Mouse (Mus musculus): ENCODE data around the gene Adarb1.

Gene Adarb1

GRCm38 (mm10) chr10:77269129-77269528 is 148.9 kb downstream of the Adarb1 start:
- no peak for DNase-seq (ENCODE audit: low read depth in 2 of 2, low spot score in 2 of 2)

- no peak for DNase-seq (ENCODE audit: low read depth in 2 of 2, low spot score in 2 of 2)
Measured at GRCm38 (mm10) chr10:77267027-77267426, 151.0 kb downstream of the Adarb1 start.

- DNase-seq (ENCODE audit: low read depth in 2 of 2, low spot score in 2 of 2) = no peak
Measured at GRCm38 (mm10) chr10:77266281-77266680, 151.8 kb downstream of the Adarb1 start.

GRCm38 (mm10) chr10:77260166-77260875 is 157.7 kb downstream of the Adarb1 start:
- no peak for DNase-seq (ENCODE audit: low read depth in 2 of 2, low spot score in 2 of 2)

DNA sequence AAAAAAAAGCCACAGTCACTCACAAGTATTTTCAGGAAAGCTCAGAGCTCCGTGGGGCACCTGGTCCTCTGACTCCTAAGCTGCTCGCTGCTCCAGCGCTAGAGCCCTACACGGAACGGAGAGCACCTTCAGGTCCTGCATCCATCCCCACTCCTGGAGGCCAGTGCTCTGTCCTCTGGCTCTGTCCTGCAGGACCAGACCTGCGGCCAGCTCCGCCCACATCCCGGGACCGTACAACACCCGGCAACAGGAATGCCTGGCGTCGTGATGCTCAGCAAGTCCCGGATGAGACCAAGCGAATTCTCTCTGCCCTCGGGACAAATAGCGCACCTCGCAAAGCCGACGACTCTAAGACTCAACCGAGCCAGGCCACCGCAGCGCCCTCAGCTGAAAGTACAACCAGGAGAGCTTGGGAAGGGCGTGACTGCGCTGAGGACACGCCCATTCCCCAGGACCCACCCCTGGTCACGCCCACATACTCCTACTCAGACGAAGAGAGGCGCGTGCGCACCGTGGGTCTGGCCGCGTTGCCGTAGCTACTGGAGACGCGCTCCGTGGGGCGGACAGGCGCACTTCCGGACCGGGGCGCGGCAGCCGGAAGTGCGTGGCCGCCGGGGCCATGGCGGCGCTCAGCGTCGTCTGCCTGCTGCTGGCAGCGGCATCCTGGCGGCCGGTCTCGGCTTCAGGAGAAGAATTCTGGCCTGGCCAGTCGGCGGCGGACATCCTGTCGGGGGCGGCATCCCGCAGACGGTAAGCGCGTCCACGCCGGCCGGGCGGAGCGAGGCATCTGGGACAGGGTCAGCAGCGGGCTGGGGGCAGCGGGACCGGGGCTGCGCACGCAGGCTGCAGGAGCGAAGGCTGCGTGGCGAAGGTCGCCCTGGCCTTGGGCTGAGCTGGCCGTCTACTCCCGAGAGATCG is 159.1 kb downstream of the Adarb1 start, which contains the start of gene Pofut2:
Pofut2 (plus strand) TSS at position 515 of the 918 bp plus-strand sequence.
- DNase-seq (ENCODE audit: low read depth in 2 of 2, low spot score in 2 of 2) = peak; percentile 93

DNA sequence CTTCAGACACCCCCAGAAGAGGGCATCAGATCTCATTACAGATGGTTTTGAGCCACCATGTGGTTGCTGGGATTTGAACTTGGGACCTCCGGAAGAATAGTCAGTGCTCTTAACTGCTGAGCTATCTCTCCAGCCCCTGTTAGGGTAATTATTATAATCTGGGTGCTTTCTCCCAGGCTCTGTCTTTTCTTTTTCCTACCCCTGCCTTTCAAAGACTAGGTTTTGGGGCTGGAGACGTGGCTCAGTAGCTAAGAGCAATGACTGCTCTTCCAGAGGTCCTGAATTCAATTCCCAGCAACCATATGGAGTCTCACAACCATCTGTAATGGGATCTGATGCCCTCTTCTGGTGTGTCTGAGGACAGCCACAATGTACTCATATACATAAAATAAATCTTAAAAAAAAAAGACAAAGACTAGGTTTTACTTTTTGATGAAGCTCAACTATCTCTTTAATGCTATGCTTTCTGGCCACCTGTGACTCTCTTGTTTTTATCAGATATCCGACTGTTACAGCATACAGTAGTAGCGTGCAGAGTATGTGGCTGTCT is 160.0 kb downstream of the Adarb1 start:
- DNase-seq (ENCODE audit: low read depth in 2 of 2, low spot score in 2 of 2) = no peak

DNA sequence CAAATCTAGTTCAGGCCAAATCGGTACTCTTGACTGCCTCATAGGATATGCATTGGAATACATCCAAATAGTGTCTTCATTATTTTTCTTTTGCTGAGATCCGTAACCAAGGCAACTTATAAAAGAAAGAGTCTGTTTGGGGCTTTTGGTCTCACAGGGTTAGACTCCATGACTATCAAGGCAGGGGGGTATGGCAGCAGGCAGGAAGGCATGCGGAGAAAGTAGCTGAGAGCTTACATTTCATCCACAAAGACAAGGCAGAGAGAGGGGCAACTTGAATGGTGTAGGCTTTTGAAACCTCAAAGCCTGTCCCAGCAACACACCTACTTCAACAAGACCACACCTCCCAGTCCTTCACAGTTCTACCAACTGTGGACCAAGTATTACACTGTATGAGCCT is 162.4 kb downstream of the Adarb1 start:
- DNase-seq (ENCODE audit: low read depth in 2 of 2, low spot score in 2 of 2) = no peak

DNA sequence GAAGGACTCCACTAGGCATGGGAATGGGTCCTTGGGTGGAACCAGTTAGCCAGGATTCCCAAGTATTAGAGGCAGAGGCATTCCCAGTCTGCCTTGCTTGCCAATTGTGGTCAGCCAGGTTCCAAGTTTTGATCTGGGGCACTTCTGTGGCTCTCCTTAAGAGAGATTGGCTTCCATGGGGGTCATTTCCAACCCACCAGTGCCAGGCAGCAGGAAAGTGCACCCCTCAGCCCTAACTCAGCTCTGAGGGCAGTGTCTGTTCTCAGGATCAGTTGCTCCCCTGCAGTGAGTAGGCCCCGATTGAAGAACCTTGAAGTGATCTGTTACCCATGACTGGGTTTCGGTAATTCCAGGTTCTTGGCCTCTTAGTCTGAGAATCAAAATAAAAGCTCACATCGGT is 162.8 kb downstream of the Adarb1 start:
- DNase-seq (ENCODE audit: low read depth in 2 of 2, low spot score in 2 of 2) = no peak

- peak; percentile 52 to 62 for DNase-seq (ENCODE audit: low read depth in 2 of 2, low spot score in 2 of 2)
Measured at GRCm38 (mm10) chr10:77252790-77253189, 165.3 kb downstream of the Adarb1 start.

DNA sequence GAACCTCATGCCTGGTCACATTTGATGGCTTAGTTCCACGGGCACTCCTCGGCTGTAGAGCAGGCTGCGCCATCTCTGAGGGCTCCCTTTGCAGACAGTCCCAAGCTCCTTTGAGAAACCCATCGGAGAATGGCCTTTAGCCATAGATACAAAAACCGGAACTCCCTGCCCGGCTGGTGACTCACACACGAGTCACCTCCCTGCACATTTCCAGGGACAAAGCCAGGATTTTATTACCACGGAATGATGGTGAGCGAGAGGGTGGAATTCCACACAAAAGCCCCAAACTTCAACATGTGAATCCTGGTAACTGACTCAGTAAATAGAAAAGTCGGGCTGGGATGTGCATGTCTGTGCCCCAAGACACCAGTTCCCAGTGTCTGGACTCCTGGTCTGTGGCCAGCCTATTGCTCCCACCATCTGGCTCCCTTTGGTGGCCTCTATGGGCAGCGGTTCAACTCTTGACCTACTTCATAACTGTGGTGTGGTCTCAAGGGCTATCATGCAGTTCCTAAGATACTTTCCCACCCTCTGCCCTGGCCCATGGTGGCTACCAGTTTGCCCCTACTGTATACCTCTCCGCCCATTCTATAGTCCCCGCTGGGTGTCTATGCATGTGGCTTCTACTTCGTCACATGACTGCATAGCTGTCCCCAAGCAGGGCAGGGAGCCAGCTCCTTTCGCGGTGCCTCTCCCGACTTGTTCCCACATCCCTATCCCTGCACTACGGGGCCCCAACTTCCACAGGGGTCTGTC is 166.1 kb downstream of the Adarb1 start:
- no peak for DNase-seq (ENCODE audit: low read depth in 2 of 2, low spot score in 2 of 2)

DNA sequence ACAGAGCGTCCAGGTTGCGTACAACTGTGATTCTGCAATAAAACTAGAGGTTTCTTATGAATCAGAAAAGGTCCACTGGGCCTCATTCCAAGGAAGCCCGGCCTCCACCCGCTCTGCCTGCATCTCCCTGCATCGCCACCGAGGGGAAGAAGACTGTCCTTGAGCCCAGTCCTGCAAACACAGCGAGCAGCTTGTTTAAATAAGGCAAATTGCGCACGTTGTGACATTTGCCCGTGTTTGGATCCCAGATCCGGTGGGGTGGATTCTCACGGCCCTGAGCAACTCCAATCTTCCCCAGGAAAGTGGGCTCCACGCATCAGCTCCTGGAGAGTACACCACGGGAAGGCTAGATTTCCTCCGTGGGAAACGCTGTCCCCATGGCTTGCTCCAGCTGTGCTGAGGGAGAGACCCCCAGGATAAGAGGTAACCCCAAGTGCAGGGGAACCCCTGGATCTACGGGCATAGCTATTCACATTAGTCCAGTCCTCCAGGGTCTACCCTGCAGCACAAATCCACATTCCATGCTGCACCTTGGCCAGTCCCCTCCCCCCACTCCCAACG is 166.8 kb downstream of the Adarb1 start:
- no peak for DNase-seq (ENCODE audit: low read depth in 2 of 2, low spot score in 2 of 2)

DNA sequence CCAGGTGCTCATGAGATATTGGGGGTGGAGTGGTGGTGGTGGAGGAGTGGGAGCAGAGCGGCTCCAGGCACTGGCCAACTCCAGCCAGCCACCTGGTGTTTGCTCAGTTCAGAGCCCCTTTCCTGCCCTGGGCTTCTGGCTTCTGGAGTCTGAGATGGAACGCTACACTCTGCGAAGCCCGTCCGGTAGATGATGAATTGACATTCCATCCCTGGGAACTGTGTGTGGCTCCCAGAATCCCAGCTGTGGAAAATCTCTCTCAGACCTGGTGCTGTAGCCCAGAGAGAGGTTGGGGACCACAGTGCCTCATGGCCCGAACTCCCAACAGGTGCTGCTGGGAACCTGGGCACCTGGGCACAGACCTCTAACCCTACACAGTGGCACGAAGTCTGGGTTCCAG is 170.4 kb downstream of the Adarb1 start:
- DNase-seq (ENCODE audit: low read depth in 2 of 2, low spot score in 2 of 2) = no peak

- DNase-seq (ENCODE audit: low read depth in 2 of 2, low spot score in 2 of 2) = no peak
Measured at GRCm38 (mm10) chr10:77247048-77247447, 171.0 kb downstream of the Adarb1 start.

DNA sequence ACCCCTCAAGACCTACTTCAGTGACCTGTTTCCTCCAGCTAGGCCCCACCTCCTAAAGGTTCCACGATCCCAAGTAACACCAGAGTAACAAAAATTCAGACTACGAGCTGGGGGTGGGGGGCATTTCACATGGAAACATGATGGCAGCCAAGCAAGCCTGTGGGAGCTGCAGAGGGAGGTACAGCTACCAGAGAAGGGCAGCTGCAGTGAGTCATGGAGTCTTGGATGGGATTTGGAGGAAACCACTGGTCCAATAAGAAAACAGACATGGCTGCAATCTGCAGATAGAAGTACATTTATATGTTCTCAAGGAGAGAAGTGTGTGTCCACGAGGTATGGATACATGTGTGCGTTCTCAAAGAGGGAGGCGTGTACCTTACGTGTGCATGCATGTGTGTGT is 173.3 kb downstream of the Adarb1 start:
- no peak for DNase-seq (ENCODE audit: low read depth in 2 of 2, low spot score in 2 of 2)

GRCm38 (mm10) chr10:77243572-77244161 is 174.4 kb downstream of the Adarb1 start:
- DNase-seq (ENCODE audit: low read depth in 2 of 2, low spot score in 2 of 2) = no peak

DNA sequence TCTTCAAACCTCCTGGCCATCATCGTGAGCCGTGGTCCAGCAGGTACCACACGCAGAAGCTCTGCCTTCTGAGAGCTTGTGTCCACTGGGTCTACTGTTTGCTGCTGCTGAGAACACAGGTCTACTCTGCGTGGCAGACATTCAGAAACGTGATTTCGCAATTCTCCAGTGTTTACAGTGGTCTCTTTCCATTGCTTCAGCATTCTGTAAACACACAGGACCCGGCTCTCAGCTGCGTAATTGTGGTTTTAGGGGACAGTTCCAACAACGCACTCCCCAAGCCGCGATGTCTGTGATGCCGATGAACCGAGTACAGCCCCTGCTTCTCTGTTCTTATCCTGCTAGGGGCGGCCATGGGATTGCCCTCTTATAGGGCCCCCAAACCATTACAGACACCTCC is 175.2 kb downstream of the Adarb1 start:
- no peak for DNase-seq (ENCODE audit: low read depth in 2 of 2, low spot score in 2 of 2)

GRCm38 (mm10) chr10:77242396-77242795 is 175.7 kb downstream of the Adarb1 start:
- DNase-seq (ENCODE audit: low read depth in 2 of 2, low spot score in 2 of 2) = no peak

DNA sequence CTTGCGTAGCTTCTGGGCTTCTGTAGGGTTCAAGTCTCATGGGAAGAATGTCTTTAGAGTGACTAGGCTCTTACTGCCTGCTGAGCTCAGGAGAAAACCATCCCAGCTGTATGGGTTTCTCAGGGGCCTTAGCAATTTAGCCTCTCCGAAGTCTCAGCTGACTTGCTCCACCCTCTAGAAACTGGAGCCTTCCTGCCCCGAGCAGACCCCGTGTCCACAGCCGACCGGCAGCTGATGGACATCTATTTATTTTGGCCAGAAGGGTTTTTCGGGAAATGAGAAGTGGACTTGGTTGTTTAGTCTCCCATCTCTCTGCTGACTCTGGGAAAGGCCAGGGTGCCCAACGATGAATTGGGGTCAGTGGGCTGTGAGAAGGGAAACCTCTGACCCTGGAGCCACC is 177.3 kb downstream of the Adarb1 start:
- DNase-seq (ENCODE audit: low read depth in 2 of 2, low spot score in 2 of 2) = no peak

Data from CD8-positive naive resting alpha-beta T cell, adult 2 months (primary cell).